In genomic region chr4:57670813-57671469, GRCm38 (mm10) we compare ENCODE assay signal across 8 mouse cellular contexts. TPM values are rescaled to one million over a fixed set of nuclear protein-coding genes. Genes with fewer than 3 reads are reported as not detected.
DNase-seq lines count a peak whose midpoint lies in the region; ATAC-seq and TF ChIP-seq lines count a peak whose summit lies in the region.

No protein-coding gene starts in this region.

- H3K9ac ChIP-seq in embryonic facial prominence, embryonic 13.5 days, result no peak overlapping the region
- no peak overlapping the region for H3K9ac ChIP-seq in kidney, postnatal 0 days (ENCODE audit: low read depth, low read length)

- DNase-seq in cerebellum, postnatal 10 days, result peak; percentile 19 to 39
- no peak for DNase-seq in cerebellum, adult 18-20 months
- peak; percentile 56 for DNase-seq in 3T3-L1 (ENCODE audit: low read depth, low spot score)
- DNase-seq in kidney, postnatal 0 days (ENCODE audit: low spot score), result peak; percentile 68
- no peak for DNase-seq in right cerebral cortex, adult 2 months (ENCODE audit: low spot score in 2 of 2)
- DNase-seq in cerebellum, adult 11-12 months, result no peak

- 61% methylated on average over 7 of the region's 7 CpGs for WGBS in embryonic facial prominence, embryonic 13.5 days
- 52% methylated on average over 7 of the region's 7 CpGs for WGBS in kidney, postnatal 0 days

- ATAC-seq in embryonic facial prominence, embryonic 13.5 days (ENCODE audit: insufficient number of reproducible peaks, insufficient read depth, low FRiP score, low TSS enrichment, low read depth), result no peak
- ATAC-seq in kidney, postnatal 0 days (replicated peaks; ENCODE audit: low FRiP score, low read depth), result no peak
- no peak for ATAC-seq in inflammation-experienced regulatory T-cells, adult 6 months

- no peaks in the 10 kb centered on the region; the same call in 1 of the 2 replicates for H3K36me3 ChIP-seq in embryonic facial prominence, embryonic 13.5 days
- no peaks in the 10 kb centered on the region for H3K36me3 ChIP-seq in kidney, postnatal 0 days (ENCODE audit: insufficient read depth, low read length)

- no peak overlapping the region for H3K4me3 ChIP-seq in embryonic facial prominence, embryonic 13.5 days
- H3K4me3 ChIP-seq in kidney, postnatal 0 days (replicated peaks; ENCODE audit: low read depth, low read length), result no peak overlapping the region

- peak overlapping the region; percentile 62; the same call in 1 of the 2 replicates for H3K27ac ChIP-seq in embryonic facial prominence, embryonic 13.5 days
- H3K27ac ChIP-seq in kidney, postnatal 0 days, result no peak overlapping the region

- H3K4me2 ChIP-seq in embryonic facial prominence, embryonic 13.5 days, result no peak overlapping the region
- H3K4me2 ChIP-seq in kidney, postnatal 0 days (ENCODE audit: low read length), result no peak overlapping the region

- peaks cover 42% of the 10 kb centered on the region for H3K4me1 ChIP-seq in embryonic facial prominence, embryonic 13.5 days
- 0 out of 2 replicates have a peak, but pooled peaks cover 18% of the 10 kb centered on the region for H3K4me1 ChIP-seq in kidney, postnatal 0 days (replicated peaks; ENCODE audit: insufficient read depth, low read length)

- no peaks in the 10 kb centered on the region for H3K9me3 ChIP-seq in embryonic facial prominence, embryonic 13.5 days
- H3K9me3 ChIP-seq in kidney, postnatal 0 days (replicated peaks; ENCODE audit: low read length), result no peaks in the 10 kb centered on the region

- H3K27me3 ChIP-seq in embryonic facial prominence, embryonic 13.5 days, result no peaks in the 10 kb centered on the region
- H3K27me3 ChIP-seq in kidney, postnatal 0 days (ENCODE audit: insufficient read depth, low read length), result no peaks in the 10 kb centered on the region

- peak; percentile 70 for TF ChIP-seq CTCF in kidney, postnatal 0 days (IDR thresholded peaks at IDR 0.05; ENCODE audit: low read depth)

RNA-seq across cellular contexts. Expression of gene Akap2, which starts 46.5 kb away (rescaled TPM):
- polyA plus RNA-seq in embryonic facial prominence, embryonic 13.5 days (2015; fragmentation: Nextera tagmentation; extraction: Ambion mirVana), result 25.8 and 28.1 TPM in 2 replicates
- 20.5 and 24.7 TPM in 2 replicates for polyA plus RNA-seq in kidney, postnatal 0 days (2015; fragmentation: Nextera tagmentation; extraction: Ambion mirVana)
- 1 to 10 TPM; 2.3 to 3.9 (median 2.9) TPM for polyA plus RNA-seq in inflammation-experienced regulatory T-cells, adult 6 months (2017; shearing (Covaris generic))

Comparison
In these comparisons a context has a peak if more than half of its experiments do, and no peak if none do; other contexts are left out.
1. DNase-seq: peak in cerebellum, postnatal 10 days (2 of 2), 3T3-L1 (single experiment) and kidney, postnatal 0 days (single experiment); none in cerebellum, adult 18-20 months (0 of 2), right cerebral cortex, adult 2 months (0 of 2) and cerebellum, adult 11-12 months (single experiment).